Comparison of ENCODE assay signal across 11 mouse cellular contexts in genomic region chr1:138846131-138846530, GRCm38 (mm10). TPM values are rescaled to one million over a fixed set of nuclear protein-coding genes. Genes with fewer than 3 reads are reported as not detected.
A peak's percentile ranks its signal among the peaks of the same experiment; 100 is the strongest.
DNase-seq lines count a peak whose midpoint lies in the region; ATAC-seq and TF ChIP-seq lines count a peak whose summit lies in the region.
"Had no signal": no experiment of that assay in that cellular context is flagged by ENCODE, and none has a peak within 500 bp of the region (broad histone marks: within the 10 kb centered on the region; RNA-seq: fewer than 3 reads in every experiment).

No protein-coding gene starts in this region.

- TF ChIP-seq POLR2A in thymus, adult 2 months (IDR thresholded peaks at IDR 0.05; ENCODE audit: control insufficient read depth, extremely low read depth, insufficient read depth, low read length, poor library complexity), result no peak
- no peak for TF ChIP-seq POLR2A in lung, adult 2 months (IDR thresholded peaks at IDR 0.05; ENCODE audit: borderline replicate concordance, extremely low read depth, low read depth, low read length)

- TF ChIP-seq CTCF in thymus, adult 2 months (IDR thresholded peaks at IDR 0.05; ENCODE audit: borderline replicate concordance, control insufficient read depth, extremely low read depth, insufficient read depth, low read length, poor library complexity), result no peak
- TF ChIP-seq CTCF in lung, adult 2 months (IDR thresholded peaks at IDR 0.05; ENCODE audit: insufficient read depth, low read length), result no peak

- no peaks in the 10 kb centered on the region for H3K36me3 ChIP-seq in thymus, adult 2 months (ENCODE audit: control insufficient read depth, insufficient read depth, low read length)
- no peaks in the 10 kb centered on the region for H3K36me3 ChIP-seq in hindbrain, embryonic 16.5 days (ENCODE audit: control insufficient read depth, insufficient read depth, low read length)
- H3K36me3 ChIP-seq in midbrain, embryonic 15.5 days (replicated peaks), result no peaks in the 10 kb centered on the region
- H3K36me3 ChIP-seq: liver, embryonic 12.5 days had no signal

- ATAC-seq in hindbrain, embryonic 16.5 days, result no peak
- no peak for ATAC-seq in midbrain, embryonic 15.5 days (replicated peaks)
- ATAC-seq: liver, embryonic 12.5 days had no signal

- DNase-seq in thymus, postnatal 0 days (ENCODE audit: low spot score), result peak; percentile 46
- no peak for DNase-seq in thymus, adult 2 months
- no peak for DNase-seq in kidney, adult 9 months
- no peak for DNase-seq in frontal cortex, postnatal 36 days (ENCODE audit: low spot score in 2 of 2)
- DNase-seq in lung, adult 2 months, result no peak
- no peak for DNase-seq in testis, postnatal 14 days (ENCODE audit: low spot score)
- DNase-seq: adrenal gland, postnatal 36 days; cerebellum, adult 2 months had no signal

- H3K4me1 ChIP-seq in thymus, adult 2 months (replicated peaks; ENCODE audit: control insufficient read depth, insufficient read depth, low read length), result peaks cover 39% of the 10 kb centered on the region
- peaks cover 23% of the 10 kb centered on the region for H3K4me1 ChIP-seq in hindbrain, embryonic 16.5 days (ENCODE audit: control insufficient read depth, insufficient read depth, low read depth, low read length)
- H3K4me1 ChIP-seq in midbrain, embryonic 15.5 days, result peaks cover 30% of the 10 kb centered on the region
- peaks cover 10% of the 10 kb centered on the region for H3K4me1 ChIP-seq in lung, adult 2 months (ENCODE audit: control insufficient read depth, insufficient read depth, low read length)

- H3K9ac ChIP-seq in hindbrain, embryonic 16.5 days (ENCODE audit: low read depth, low read length), result no peak overlapping the region
- H3K9ac ChIP-seq in midbrain, embryonic 15.5 days, result peak overlapping the region; percentile 55
- H3K9ac ChIP-seq: liver, embryonic 12.5 days had no signal

- H3K27me3 ChIP-seq in thymus, adult 2 months (ENCODE audit: control insufficient read depth, insufficient read depth, low read length), result peaks cover 34% of the 10 kb centered on the region
- peaks cover 34% of the 10 kb centered on the region for H3K27me3 ChIP-seq in hindbrain, embryonic 16.5 days (replicated peaks; ENCODE audit: control insufficient read depth, insufficient read depth, low read length)
- peaks cover 25% of the 10 kb centered on the region for H3K27me3 ChIP-seq in midbrain, embryonic 15.5 days (replicated peaks)

- H3K27ac ChIP-seq in thymus, adult 2 months (ENCODE audit: control insufficient read depth, insufficient read depth, low read length), result no peak overlapping the region
- no peak overlapping the region for H3K27ac ChIP-seq in hindbrain, embryonic 16.5 days (ENCODE audit: low read depth, low read length)
- H3K27ac ChIP-seq in midbrain, embryonic 15.5 days, result peak overlapping the region; percentile 90
- H3K27ac ChIP-seq: liver, embryonic 12.5 days had no signal

- H3K9me3 ChIP-seq in hindbrain, embryonic 16.5 days (ENCODE audit: control insufficient read depth, low read length), result no peaks in the 10 kb centered on the region
- H3K9me3 ChIP-seq in midbrain, embryonic 15.5 days, result no peaks in the 10 kb centered on the region
- H3K9me3 ChIP-seq: liver, embryonic 12.5 days had no signal

- H3K4me3 ChIP-seq in thymus, adult 2 months (ENCODE audit: control insufficient read depth, insufficient read depth, low read length), result no peak overlapping the region
- peak overlapping the region; percentile 25 for H3K4me3 ChIP-seq in hindbrain, embryonic 16.5 days (ENCODE audit: low read length)
- peak overlapping the region; percentile 48 for H3K4me3 ChIP-seq in midbrain, embryonic 15.5 days
- H3K4me3 ChIP-seq in lung, adult 2 months (replicated peaks; ENCODE audit: extremely low read depth, low read depth, low read length), result no peak overlapping the region
- H3K4me3 ChIP-seq: liver, embryonic 12.5 days had no signal

- H3K4me2 ChIP-seq in hindbrain, embryonic 16.5 days (ENCODE audit: low read length), result peak overlapping the region; percentile 11; the same call in 1 of the 2 replicates
- H3K4me2 ChIP-seq in midbrain, embryonic 15.5 days, result peak overlapping the region; percentile 45
- H3K4me2 ChIP-seq: liver, embryonic 12.5 days had no signal

- WGBS in thymus, adult 2 months, result 9% methylated on average over 12 of the region's 12 CpGs
- 5% methylated on average over 12 of the region's 12 CpGs for WGBS in hindbrain, embryonic 16.5 days
- WGBS in midbrain, embryonic 15.5 days, result 5% methylated on average over 12 of the region's 12 CpGs
- 14% methylated on average over 12 of the region's 12 CpGs for WGBS in lung, adult 2 months

RNA-seq across cellular contexts. Expression of gene Lhx9, which starts 2.2 kb away (rescaled TPM):
- not detected in 2 replicates for polyA plus RNA-seq in thymus, postnatal 0 days (2015; fragmentation: Nextera tagmentation; extraction: Ambion mirVana)
- 0.05 TPM in 1 of 2 replicates, not detected in the other for polyA plus RNA-seq in thymus, adult 2 months (2012; rRNA removed)
- polyA plus RNA-seq in hindbrain, embryonic 16.5 days (2015; fragmentation: Nextera tagmentation; extraction: Ambion mirVana), result 10.7 and 17.5 TPM in 2 replicates
- 124 and 139 TPM in 2 replicates for polyA plus RNA-seq in midbrain, embryonic 15.5 days (2015; fragmentation: Nextera tagmentation; extraction: Ambion mirVana)
- not detected in 2 replicates for polyA plus RNA-seq in lung, adult 2 months (2012; rRNA removed)

RNA-seq across cellular contexts. Expression of gene 2310009B15Rik, which starts 10.5 kb away (rescaled TPM):
- 57.3 and 59.5 TPM in 2 replicates for polyA plus RNA-seq in thymus, postnatal 0 days (2015; fragmentation: Nextera tagmentation; extraction: Ambion mirVana)
- 51.3 and 54.8 TPM in 2 replicates for polyA plus RNA-seq in thymus, adult 2 months (2012; rRNA removed)
- polyA plus RNA-seq in hindbrain, embryonic 16.5 days (2015; fragmentation: Nextera tagmentation; extraction: Ambion mirVana), result 24.0 and 29.5 TPM in 2 replicates
- polyA plus RNA-seq in midbrain, embryonic 15.5 days (2015; fragmentation: Nextera tagmentation; extraction: Ambion mirVana), result 33.6 and 37.6 TPM in 2 replicates
- polyA plus RNA-seq in lung, adult 2 months (2012; rRNA removed), result 20.2 and 20.6 TPM in 2 replicates

Comparison
In these comparisons a context has a peak if more than half of its experiments do, and no peak if none do; other contexts are left out.
1. H3K4me3 ChIP-seq: peak in hindbrain, embryonic 16.5 days (single experiment) and midbrain, embryonic 15.5 days (single experiment); none in thymus, adult 2 months (single experiment) and lung, adult 2 months (single experiment).
2. RNA of gene Lhx9, which starts 2.2 kb away (polyA plus RNA-seq): 124 to 139 TPM in midbrain, embryonic 15.5 days and 10.7 to 17.5 TPM in hindbrain, embryonic 16.5 days; 0.05 TPM in thymus, adult 2 months, not detected in thymus, postnatal 0 days and not detected in lung, adult 2 months; every median in the first group is over 10 times any median in the second.